Mouse (Mus musculus) small intestine, adult 2 months (tissue): ENCODE results near the gene Stk32b. TPM values are rescaled to one million over a fixed set of nuclear protein-coding genes. Genes with fewer than 3 reads are reported as not detected.

Experiments used
- H3K27ac ChIP-seq: fragments of 200-500 bp; 2 replicates; pipeline ENCODE4 v1.5.1; 2012; ENCODE audit warnings: low read depth, low read length, control low read depth, inconsistent platforms; ENCODE audit not compliant: insufficient read depth
- H3K27me3 ChIP-seq: fragments of 200-500 bp; 2 replicates; pipeline ENCODE4 v1.6.1; 2012; ENCODE audit warnings: mild to moderate bottlenecking, moderate library complexity, low read length, inconsistent platforms; ENCODE audit not compliant: control insufficient read depth, insufficient read depth
- H3K36me3 ChIP-seq: fragments of 200-500 bp; 2 replicates; pipeline ENCODE4 v1.6.1; 2012; ENCODE audit warnings: mild to moderate bottlenecking, low read length, control low read depth, inconsistent platforms; ENCODE audit not compliant: control insufficient read depth, insufficient read depth
- H3K4me1 ChIP-seq: fragments of 200-500 bp; 2 replicates; pipeline ENCODE4 v1.6.1; 2012; ENCODE audit warnings: low read length, inconsistent platforms, mixed read lengths; ENCODE audit not compliant: control insufficient read depth, insufficient read depth, insufficient read length
- H3K4me3 ChIP-seq: fragments of 200-500 bp; 2 replicates; pipeline ENCODE4 v1.5.1; 2012; ENCODE audit warnings: low read depth, mild to moderate bottlenecking, control low read depth, inconsistent platforms, low read length, moderate library complexity
- CTCF ChIP-seq: fragments of 200-500 bp; IDR thresholded peaks from 2 replicates; pipeline ENCODE4 v1.5.1; 2012; ENCODE audit warnings: low read depth, mild to moderate bottlenecking, control low read depth, inconsistent platforms, low read length, moderate library complexity, mixed read lengths; ENCODE audit not compliant: insufficient replicate concordance, insufficient read length; ENCODE audit errors: extremely low read depth
- POLR2A ChIP-seq: fragments of 200-500 bp; IDR thresholded peaks from 2 replicates; pipeline ENCODE4 v1.6.1; 2012; ENCODE audit warnings: low read depth, mild to moderate bottlenecking, control low read depth, inconsistent platforms, low read length, moderate library complexity
- WGBS: fragments of 180-500 bp; shearing (Covaris S2); methylation state at CpG from one replicate; pipeline ENCODE4 v1.1.7; 2018; 5-methylcytosine and 5-hydroxymethylcytosine counted together
- polyA plus RNA-seq: library from polyadenylated mRNA; depleted of rRNA; stranded (reverse); fragments of >200 nt; gene quantifications from 2 replicates; pipeline ENCODE4 v1.2.3, GENCODE M21; 2012

The Stk32b gene
- polyA plus RNA-seq, 1 experiment: not detected

GRCm38 (mm10) chr5:37512479-37512878, 204.5 kb downstream of the Stk32b start:
- Histone ChIP-seq H3K4me3 (no peak overlapping the region), H3K36me3 (no peaks in the 10 kb centered on the region), H3K27me3 (no peaks in the 10 kb centered on the region), H3K4me1 (no peaks in the 10 kb centered on the region), H3K27ac (no peak overlapping the region)
- TF ChIP-seq POLR2A (no peak), CTCF (no peak)
- WGBS: 36% methylated on average over 2 of the region's 2 CpGs

- no peaks in the 10 kb centered on the region for H3K4me1 ChIP-seq
- H3K27ac ChIP-seq: no peak overlapping the region
- no peaks in the 10 kb centered on the region for H3K27me3 ChIP-seq
- no peaks in the 10 kb centered on the region for H3K36me3 ChIP-seq
- 29% methylated on average over 12 of the region's 12 CpGs for WGBS
- no peak for TF ChIP-seq POLR2A
- no peak for TF ChIP-seq CTCF
- no peak overlapping the region for H3K4me3 ChIP-seq
Observed at GRCm38 (mm10) chr5:37506880-37507519, 210.0 kb downstream of the Stk32b start.

- Histone ChIP-seq H3K4me1 (no peaks in the 10 kb centered on the region), H3K4me3 (no peak overlapping the region), H3K27ac (no peak overlapping the region), H3K27me3 (no peaks in the 10 kb centered on the region), H3K36me3 (no peaks in the 10 kb centered on the region)
- TF ChIP-seq CTCF (no peak), POLR2A (no peak)
- 44% methylated on average over 3 of the region's 3 CpGs for WGBS
Observed at GRCm38 (mm10) chr5:37494984-37495476, 221.9 kb downstream of the Stk32b start.

- WGBS: 59% methylated on average over 3 of the region's 3 CpGs
- no peaks in the 10 kb centered on the region for H3K36me3 ChIP-seq
- H3K27ac ChIP-seq: no peak overlapping the region
- H3K27me3 ChIP-seq: no peaks in the 10 kb centered on the region
- no peak overlapping the region for H3K4me3 ChIP-seq
- TF ChIP-seq CTCF (no peak), POLR2A (no peak)
- H3K4me1 ChIP-seq: no peaks in the 10 kb centered on the region
Observed at GRCm38 (mm10) chr5:37472025-37472608, 244.9 kb downstream of the Stk32b start.

- H3K27ac ChIP-seq: no peak overlapping the region
- WGBS: 75% methylated on average over 4 of the region's 4 CpGs
Observed at GRCm38 (mm10) chr5:37471584-37471983, 245.4 kb downstream of the Stk32b start.

GRCm38 (mm10) chr5:37469031-37469430, 247.9 kb downstream of the Stk32b start:
- 62% methylated on average over 5 of the region's 5 CpGs for WGBS
- Histone ChIP-seq H3K27ac (no peak overlapping the region), H3K4me1 (no peaks in the 10 kb centered on the region), H3K27me3 (no peaks in the 10 kb centered on the region), H3K36me3 (no peaks in the 10 kb centered on the region), H3K4me3 (no peak overlapping the region)
- TF ChIP-seq POLR2A (no peak), CTCF (no peak)

More at GRCm38 (mm10) chr5:37471584-37471983, 245.4 kb downstream of the Stk32b start:
- Histone ChIP-seq H3K27me3 (no peaks in the 10 kb centered on the region), H3K4me3 (no peak overlapping the region), H3K4me1 (no peaks in the 10 kb centered on the region), H3K36me3 (no peaks in the 10 kb centered on the region)
- TF ChIP-seq POLR2A: no peak
- TF ChIP-seq CTCF: no peak

- TF ChIP-seq CTCF: no peak
- no peak for TF ChIP-seq POLR2A
- no peaks in the 10 kb centered on the region for H3K27me3 ChIP-seq
- H3K36me3 ChIP-seq: no peaks in the 10 kb centered on the region
- no peaks in the 10 kb centered on the region for H3K4me1 ChIP-seq
- WGBS: 76% methylated on average over 2 of the region's 2 CpGs
- no peak overlapping the region for H3K27ac ChIP-seq
- H3K4me3 ChIP-seq: no peak overlapping the region
Observed at GRCm38 (mm10) chr5:37467646-37468045, 249.3 kb downstream of the Stk32b start.
